Mouse (Mus musculus): ENCODE measurements around the gene Pigs.

Gene Pigs

GRCm38 (mm10) chr11:78327634-78328511 lies at the start of gene Pigs:
Gene Pigs (plus strand): TSS chr11:78328415.
- in situ Hi-C loops (cut with MboI, MseI): no loop called here

GRCm38 (mm10) chr11:78278853-78279252 lies 49.4 kb upstream of the Pigs start:
- in situ Hi-C loops (cut with MboI, MseI): no loop called here

- in situ Hi-C loops (cut with MboI, MseI): no loop called here
Observed at GRCm38 (mm10) chr11:78279586-78279985, 48.6 kb upstream of the Pigs start.

- in situ Hi-C loops (cut with MboI, MseI): no loop called here
Observed at GRCm38 (mm10) chr11:78289146-78289763, 39.0 kb upstream of the Pigs start.

- in situ Hi-C loops (cut with MboI, MseI): no loop called here
Observed at GRCm38 (mm10) chr11:78290654-78291053, 37.6 kb upstream of the Pigs start, which contains the start of gene BC030499. Gene BC030499 (plus strand): TSS chr11:78290841.

- in situ Hi-C loops (cut with MboI, MseI): no loop called here
Observed at GRCm38 (mm10) chr11:78294585-78294984, 33.6 kb upstream of the Pigs start.

- in situ Hi-C loops (cut with MboI, MseI): no loop called here
Observed at GRCm38 (mm10) chr11:78300917-78301316, 27.3 kb upstream of the Pigs start.

- in situ Hi-C loops (cut with MboI, MseI): no loop called here
Observed at GRCm38 (mm10) chr11:78301357-78302084, 26.7 kb upstream of the Pigs start, which contains the start of gene Spag5. Gene Spag5 (plus strand): TSS chr11:78301529.

GRCm38 (mm10) chr11:78305272-78305671 lies 22.9 kb upstream of the Pigs start:
- in situ Hi-C loops (cut with MboI, MseI): no loop called here

GRCm38 (mm10) chr11:78310861-78311511 lies 17.2 kb upstream of the Pigs start:
- in situ Hi-C loops (cut with MboI, MseI): no loop called here

- in situ Hi-C loops (cut with MboI, MseI): no loop called here
Observed at GRCm38 (mm10) chr11:78313662-78314061, 14.6 kb upstream of the Pigs start.

GRCm38 (mm10) chr11:78318411-78318810 lies 9.8 kb upstream of the Pigs start:
- in situ Hi-C loops (cut with MboI, MseI): no loop called here

GRCm38 (mm10) chr11:78322076-78322831 lies 6.0 kb upstream of the Pigs start:
- in situ Hi-C loops (cut with MboI, MseI): no loop called here

- in situ Hi-C loops (cut with MboI, MseI): no loop called here
Observed at GRCm38 (mm10) chr11:78322860-78323259, 5.4 kb upstream of the Pigs start, which contains the start of gene Aldoc. Gene Aldoc (plus strand): TSS chr11:78322968.

GRCm38 (mm10) chr11:78324000-78324785 lies 4.0 kb upstream of the Pigs start:
- in situ Hi-C loops (cut with MboI, MseI): no loop called here

GRCm38 (mm10) chr11:78324965-78325364 lies 3.2 kb upstream of the Pigs start:
- in situ Hi-C loops (cut with MboI, MseI): no loop called here

GRCm38 (mm10) chr11:78327215-78327614 lies 1.0 kb upstream of the Pigs start:
- in situ Hi-C loops (cut with MboI, MseI): no loop called here

- in situ Hi-C loops (cut with MboI, MseI): no loop called here
Observed at GRCm38 (mm10) chr11:78328512-78329056, 369 bp downstream of the Pigs start.

- in situ Hi-C loops (cut with MboI, MseI): no loop called here
Observed at GRCm38 (mm10) chr11:78332676-78333075, 4.5 kb downstream of the Pigs start.

GRCm38 (mm10) chr11:78333992-78334391 lies 5.8 kb downstream of the Pigs start:
- in situ Hi-C loops (cut with MboI, MseI): no loop called here
